10 mouse cellular contexts compared by ENCODE assay signal in the genomic region with DNA sequence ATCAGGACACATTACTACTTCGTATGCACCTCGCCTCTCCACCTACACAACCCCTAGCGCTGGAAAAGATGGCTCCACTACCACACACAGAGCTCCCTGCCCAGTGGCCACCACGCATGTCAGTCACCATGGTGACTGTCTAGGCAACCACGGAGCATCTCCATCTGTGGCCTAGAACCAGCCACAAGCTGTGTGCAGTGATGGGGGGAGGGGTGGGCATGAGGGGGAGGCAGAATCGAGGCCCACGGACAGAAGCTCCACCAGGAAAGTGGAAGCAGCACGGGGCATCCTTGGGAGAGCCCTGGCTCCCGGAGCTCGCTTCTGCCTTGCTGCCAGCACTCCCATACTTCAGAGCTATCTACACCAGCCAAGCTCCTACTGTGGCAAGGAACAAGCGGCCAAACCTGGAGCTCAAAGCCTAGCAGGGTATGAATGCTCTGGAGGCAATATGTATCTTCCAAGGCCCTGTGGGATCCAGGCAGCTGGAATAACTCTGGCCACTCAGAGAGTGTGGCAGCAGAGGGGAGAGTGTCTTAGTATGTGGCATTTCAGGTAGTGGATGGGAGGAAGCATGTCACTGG. TPM values are rescaled to one million over a fixed set of nuclear protein-coding genes. Genes with fewer than 3 reads are reported as not detected.
DNase-seq lines count a peak whose midpoint lies in the region.
"Had no signal": no experiment of that assay in that cellular context is flagged by ENCODE, and none has a peak within 500 bp of the region (broad histone marks: within the 10 kb centered on the region; RNA-seq: fewer than 3 reads in every experiment).

No protein-coding gene starts in this region.

- peak; percentile 77 for DNase-seq in layer of hippocampus, adult 11-12 months (ENCODE audit: low spot score)
- no peak for DNase-seq in layer of hippocampus, adult 9-10 months (ENCODE audit: low spot score)
- DNase-seq in cerebellum, adult 9-11 months = peak; percentile 82
- peak; percentile 89 for DNase-seq in layer of hippocampus, adult 9-11 months
- DNase-seq in right cerebral cortex, postnatal 25 days = peak; percentile 78
- no peak for DNase-seq in ovary, adult 18-20 months (ENCODE audit: low spot score)
- no peak for DNase-seq in embryo, embryonic 9.5 days (ENCODE audit: extremely low spot score)
- DNase-seq in gastrocnemius, postnatal 14 days = no peak
- DNase-seq: kidney, postnatal 36 days; retina, postnatal 1 day had no signal

- intact Hi-C loops in gastrocnemius, postnatal 14 days (cut with DNase I; ENCODE audit: low total_unique reads) = loop anchor here (5.0 kb wide), 2 partner anchors 79 to 94 kb away; no protein-coding TSS in a partner anchor

RNA-seq across cellular contexts. Expression of gene Capn7, which starts 47.1 kb away (rescaled TPM):
- 10 to 100 TPM; 24.6 to 25.6 TPM for total RNA-seq in gastrocnemius, postnatal 14 days (2021)

RNA-seq across cellular contexts. Expression of gene Sh3bp5, which starts 52.3 kb away (rescaled TPM):
- total RNA-seq in gastrocnemius, postnatal 14 days (2021) = 10 to 100 TPM; 50.8 to 56.6 TPM

RNA-seq across cellular contexts. Expression of gene Dnah1, which starts 59.9 kb away (rescaled TPM):
- total RNA-seq in gastrocnemius, postnatal 14 days (2021) = under 1 TPM; 0.18 to 0.21 TPM

Comparison
In these comparisons a context has a peak if more than half of its experiments do, and no peak if none do; other contexts are left out.
1. DNase-seq: peak in layer of hippocampus, adult 11-12 months (single experiment), cerebellum, adult 9-11 months (single experiment), layer of hippocampus, adult 9-11 months (single experiment) and right cerebral cortex, postnatal 25 days (single experiment); none in layer of hippocampus, adult 9-10 months (single experiment), ovary, adult 18-20 months (single experiment), embryo, embryonic 9.5 days (single experiment) and gastrocnemius, postnatal 14 days (single experiment).